Mouse (Mus musculus): ENCODE measurements around the gene Adgrg2.

Adgrg2 gene

DNA sequence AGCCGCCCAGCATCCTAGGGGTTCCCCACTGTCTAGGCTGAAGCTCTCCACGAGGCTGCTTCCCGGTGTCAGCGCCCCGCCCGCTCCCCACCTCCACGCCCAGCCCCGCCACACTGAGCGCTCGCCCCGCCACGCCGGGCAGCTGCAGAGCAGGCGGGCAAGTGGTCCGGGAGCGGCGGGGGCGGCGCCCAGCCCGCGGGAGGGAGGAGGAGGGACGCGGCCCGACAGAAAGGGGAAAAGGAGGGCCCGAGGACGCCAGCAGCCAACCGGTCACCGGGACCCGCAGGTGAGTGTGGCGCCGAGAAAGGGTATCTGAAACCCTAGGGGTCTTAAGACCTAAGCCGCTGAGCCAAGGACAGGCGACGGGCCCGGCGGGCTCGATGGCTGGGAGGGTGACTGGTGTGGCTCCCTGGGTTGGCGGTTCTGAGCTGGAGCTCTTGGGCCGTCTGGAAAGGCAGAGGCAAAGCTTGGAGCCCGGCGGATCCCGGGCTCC lies at the start of gene Adgrg2:
Adgrg2 (plus strand) TSS at position 227 of the 493 bp plus-strand sequence.
- peak; percentile 1 for DNase-seq

DNA sequence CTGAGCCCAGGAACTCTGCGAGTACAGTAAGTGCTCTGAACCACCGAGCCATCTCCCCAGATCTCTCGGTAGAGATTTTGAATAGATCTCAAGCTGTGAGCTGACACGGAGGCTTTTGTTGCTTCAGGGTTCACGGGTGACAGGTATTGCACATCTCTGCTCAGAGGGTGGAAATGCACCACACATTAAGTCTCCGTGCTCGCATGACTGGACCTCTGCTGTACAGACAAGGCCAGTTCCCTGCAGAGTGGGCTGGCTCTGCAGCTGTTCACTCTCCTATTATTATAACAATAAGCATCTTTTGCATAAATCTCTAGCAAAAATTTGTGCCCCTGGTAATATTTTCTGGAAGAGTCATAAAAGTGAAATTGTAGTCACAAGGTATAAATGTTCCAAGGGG lies 39.5 kb upstream of the Adgrg2 start:
- no peak for DNase-seq

DNA sequence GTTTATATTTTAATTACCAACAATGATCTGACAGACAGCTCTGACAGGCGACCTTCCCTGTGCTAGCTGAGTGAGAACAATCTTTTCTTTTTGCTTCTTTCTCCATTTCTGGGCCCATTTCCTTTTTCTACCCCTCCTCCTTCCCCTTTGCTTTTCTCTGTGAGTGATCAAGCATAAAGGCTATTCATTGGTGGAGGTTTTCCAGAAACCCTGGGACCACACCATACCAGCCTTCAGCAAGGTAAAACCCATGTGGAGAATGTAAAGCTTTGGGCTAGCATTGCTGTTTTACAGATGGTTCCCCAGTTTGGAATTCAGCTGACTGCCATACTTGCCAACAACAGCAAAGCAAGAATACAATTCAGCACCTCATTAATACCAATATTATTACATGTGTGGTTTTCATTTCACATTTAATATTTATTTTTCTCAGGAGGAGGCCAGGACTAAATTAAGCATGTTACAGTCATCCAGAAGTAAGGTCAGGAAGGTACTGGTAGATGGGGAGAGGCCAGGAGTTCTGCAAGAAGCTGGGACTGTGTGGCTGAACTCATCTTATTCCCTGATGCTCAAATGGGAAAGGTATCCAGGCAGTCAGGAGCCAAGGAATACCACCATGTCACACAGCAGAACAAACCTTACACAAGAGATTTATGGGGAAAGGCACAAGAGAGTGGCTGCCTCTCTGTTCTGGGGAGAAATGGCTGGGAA lies 38.4 kb upstream of the Adgrg2 start:
- no peak for DNase-seq

DNA sequence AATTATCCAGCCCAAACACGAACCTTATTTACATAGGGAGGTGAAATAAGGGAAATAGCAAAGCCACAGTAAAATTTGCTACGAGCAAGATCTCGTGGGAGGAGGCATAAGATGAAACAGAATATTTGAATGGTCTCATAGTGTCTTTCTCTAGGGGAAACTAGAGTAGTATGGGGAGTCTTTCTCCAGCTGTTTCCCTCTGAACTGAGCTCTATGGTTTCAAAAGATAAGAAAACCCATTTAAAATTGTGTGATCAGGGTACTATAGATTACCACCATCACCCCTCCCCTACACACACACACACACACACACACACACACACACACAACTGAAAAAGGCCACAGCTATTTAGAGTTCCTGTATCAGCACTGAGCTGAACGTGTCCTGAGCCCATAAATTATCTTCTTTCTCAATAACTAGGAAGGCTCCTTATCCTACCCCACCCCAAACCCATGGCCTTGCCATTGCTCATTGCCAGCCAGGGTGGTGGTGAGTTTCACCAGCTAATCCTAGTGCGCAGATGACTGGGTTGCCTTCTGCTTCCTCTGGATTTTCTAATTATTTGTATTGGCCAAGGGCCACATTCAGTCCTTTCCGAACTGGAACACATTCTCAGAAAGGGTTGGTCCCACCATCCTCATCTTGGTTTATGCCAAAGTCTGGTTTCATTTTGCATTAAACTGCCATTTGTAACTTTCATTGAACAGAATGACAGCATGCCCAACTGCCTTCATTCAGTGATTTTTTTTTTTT lies 5.6 kb upstream of the Adgrg2 start:
- DNase-seq, result no peak

DNA sequence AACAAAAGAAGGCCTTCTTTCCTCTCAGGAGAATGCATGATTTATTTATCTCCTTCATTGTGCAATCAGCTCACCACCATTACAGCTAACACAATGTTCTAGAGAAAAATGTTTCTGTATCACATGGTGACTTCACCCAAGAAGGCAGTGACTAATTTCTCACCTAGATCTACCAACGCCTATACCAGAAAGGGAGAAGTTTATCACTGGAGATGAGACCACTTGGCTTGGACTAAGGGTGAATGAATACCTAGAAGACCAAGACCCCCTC lies 5.1 kb upstream of the Adgrg2 start:
- DNase-seq, result no peak

DNA sequence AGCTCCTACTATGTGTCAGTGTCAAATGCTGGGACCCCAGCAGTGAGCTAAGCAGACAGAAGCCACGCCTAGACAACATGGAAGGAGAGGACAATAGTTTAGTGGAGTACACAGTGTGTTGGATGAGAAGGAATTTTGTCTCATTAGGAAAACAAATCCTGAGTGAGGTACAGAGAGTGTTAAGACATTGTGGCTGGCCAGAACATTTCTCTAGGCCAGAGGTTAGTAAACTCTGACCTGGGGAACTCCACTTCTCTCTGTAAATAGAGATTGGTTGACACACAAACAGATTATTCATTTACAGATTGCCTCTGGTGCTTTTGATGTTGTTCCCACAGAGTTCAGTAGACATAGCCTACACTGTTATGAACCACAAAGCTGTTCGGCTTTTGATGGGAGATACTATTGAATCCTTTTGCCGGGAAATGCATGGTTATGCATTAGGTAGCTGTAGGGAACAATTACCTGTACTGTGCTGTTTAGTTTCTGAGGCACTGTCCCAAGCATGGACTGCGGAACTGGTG lies 22.5 kb downstream of the Adgrg2 start:
- DNase-seq, result no peak

DNA sequence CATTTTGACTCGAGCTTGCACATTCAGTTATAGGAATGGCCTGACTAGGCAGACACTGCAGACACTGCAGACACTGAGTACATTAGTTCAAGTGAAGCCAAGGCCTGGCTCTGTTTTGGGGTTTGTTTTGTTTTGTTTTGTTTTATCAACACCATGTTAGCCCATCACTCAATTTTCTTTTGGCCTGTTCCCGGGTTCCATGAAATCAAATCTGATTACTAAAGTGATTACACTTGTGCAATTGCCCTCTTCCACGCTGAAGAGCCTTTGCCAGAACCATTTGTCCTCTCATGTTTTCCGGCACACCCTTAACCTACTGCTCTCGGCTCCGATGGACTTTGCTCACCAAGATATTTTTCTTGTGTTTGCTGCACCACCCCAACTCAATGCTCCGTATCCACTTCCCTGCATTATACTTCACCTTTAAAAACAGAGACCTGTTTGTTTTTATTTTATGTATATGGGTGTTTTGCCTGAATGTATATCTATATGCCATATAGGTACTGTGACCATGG lies 23.4 kb downstream of the Adgrg2 start:
- DNase-seq, result no peak

DNA sequence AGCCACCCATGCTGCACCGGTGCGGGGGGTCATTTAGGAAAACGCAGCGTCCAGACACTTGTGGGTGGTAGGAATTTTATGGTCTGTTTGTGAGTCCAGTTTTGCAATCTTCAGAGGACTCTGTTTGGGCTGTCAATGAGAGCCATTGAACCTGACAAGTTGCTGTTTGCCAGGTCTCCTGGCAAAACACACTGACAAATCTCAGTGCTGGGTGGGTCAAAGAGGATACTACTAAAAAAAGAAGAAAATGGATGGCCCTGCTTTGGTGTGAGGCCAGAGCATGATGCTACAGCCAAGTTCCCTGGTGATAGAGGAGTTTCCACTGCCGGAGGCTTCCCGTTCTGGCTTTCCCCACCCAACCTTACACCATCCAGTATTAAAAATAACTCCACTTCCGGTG lies 27.9 kb downstream of the Adgrg2 start:
- no peak for DNase-seq

DNA sequence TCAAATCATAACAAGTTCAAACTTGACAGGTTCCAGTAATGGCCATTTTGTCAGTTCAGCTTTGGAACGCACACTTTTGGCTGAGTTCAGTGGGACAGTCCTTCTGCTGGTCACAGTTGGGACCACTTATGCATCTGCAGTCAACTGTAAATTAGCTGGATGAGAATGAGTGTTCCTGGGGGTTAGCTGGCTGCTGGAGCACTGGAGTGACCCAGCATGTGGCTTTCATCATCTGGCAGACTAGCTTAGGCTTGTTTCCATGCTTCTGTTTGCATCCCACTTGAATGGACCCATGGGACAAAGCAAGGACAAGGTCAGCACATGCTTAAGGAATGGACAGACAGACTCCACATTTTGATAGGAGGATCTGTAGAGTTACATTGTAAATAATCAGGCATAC lies 33.2 kb downstream of the Adgrg2 start:
- no peak for DNase-seq

DNA sequence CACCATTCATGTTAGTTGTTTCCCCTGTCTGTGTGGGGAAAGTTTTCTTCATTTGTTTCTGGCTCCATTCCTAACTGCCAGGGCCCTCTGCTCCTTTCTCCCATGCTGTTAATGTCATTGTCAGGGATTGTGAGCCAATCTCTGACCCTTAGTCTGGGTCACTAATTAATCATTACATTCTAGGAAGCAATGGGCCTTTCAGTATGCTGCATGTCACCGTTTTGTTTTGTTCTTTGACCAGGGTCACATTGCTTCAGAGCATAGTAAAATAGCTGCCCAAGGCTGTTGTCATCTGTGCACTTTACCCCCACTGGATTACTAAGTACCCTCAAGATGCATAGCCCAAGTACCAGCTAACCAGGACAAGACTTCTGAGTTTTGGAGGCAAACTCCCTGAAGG lies 36.0 kb downstream of the Adgrg2 start:
- no peak for DNase-seq

DNA sequence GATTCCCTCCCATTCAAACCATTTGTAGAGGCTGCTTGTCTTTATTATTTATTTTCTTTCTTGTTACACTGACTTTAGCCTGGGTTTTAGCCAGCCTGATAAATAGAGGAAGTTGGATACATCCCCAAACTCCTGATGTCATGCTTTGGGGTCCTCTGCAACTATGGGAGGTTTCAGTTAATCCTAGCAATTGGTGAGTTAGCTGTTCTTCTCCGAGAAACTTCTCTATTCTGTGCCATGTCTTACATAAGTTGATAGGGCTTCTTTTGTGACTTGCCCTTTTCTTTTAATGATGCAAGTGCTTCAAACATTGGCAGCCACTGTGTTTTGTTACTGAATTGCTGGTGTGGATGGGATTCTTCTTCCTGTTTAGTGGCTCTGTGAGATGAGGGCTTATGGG lies 36.4 kb downstream of the Adgrg2 start:
- no peak for DNase-seq

DNA sequence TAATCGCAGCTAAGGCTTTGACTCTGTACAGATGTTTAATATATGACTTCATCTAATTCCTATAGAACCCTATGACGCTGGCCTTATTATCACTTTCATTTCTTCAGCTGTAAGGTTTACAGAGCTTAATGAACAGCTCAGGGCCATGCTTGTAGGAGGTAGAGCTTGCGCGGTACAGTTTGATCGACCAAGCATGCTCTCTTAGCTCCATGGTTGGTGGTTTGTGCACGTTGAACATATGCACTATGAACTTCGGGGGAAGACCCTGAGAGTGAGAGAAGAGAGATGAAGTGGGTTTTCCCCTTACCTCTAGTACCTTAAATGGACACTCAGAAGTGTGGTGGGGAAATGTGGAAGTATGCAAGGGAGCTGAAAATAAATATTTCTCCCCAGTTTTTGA lies 41.7 kb downstream of the Adgrg2 start:
- DNase-seq, result no peak

DNA sequence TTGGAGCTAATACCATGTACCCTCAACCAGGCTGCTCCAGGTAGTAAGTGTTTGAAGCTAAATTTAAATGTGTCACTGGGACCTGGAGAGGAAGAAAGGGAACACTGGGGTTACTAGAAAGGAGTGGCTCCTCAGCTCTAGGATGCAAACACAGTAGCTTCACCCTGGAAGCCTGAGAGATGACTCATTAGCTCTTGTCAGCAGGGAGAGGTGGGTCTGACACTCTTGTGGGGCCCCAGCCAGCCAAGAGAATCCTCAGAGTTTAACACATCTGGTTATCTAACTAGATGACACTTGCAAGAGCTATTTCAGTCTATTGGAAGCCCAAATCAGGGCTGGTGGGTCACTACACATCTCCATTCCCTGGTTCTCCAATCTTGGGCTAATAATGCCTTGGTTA lies 50.8 kb downstream of the Adgrg2 start:
- no peak for DNase-seq

DNA sequence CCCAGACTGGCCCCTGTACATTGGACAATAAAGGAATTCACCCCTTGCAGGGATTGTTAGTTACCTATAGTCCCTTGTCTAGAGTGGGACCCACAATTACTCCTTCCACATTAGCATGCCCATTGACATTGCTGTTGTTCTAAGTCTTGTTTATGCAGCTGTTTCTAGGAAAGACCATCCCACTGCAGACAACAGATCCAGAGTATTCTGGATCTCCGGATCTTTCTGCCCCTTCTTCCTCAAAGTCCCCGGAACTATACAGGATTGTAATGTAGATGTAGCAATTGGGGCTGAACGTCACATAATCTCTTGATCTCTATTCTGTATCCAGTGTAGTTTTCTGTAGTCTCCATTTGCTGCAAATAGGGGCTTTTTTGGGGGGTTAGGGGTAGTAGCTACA lies 57.9 kb downstream of the Adgrg2 start:
- no peak for DNase-seq

DNA sequence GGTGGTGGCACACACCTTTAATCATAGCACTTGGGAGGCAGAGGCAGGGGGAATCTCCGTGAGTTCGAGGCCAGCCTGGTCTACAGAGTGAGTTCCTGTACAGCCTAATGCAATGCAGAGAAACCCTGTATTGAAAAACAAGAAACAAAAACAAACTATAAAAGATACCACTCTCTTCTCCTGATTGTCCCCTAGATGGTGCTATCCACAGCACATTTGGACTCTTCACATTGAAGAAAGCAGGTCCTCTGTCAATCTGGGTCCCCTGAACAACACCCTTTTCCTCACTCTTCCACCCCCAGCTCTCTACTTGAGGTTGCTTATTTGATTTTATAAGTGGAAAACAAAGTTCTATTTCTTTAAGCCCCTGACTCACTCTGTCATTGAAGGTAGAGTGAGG lies 58.9 kb downstream of the Adgrg2 start:
- DNase-seq, result no peak

DNA sequence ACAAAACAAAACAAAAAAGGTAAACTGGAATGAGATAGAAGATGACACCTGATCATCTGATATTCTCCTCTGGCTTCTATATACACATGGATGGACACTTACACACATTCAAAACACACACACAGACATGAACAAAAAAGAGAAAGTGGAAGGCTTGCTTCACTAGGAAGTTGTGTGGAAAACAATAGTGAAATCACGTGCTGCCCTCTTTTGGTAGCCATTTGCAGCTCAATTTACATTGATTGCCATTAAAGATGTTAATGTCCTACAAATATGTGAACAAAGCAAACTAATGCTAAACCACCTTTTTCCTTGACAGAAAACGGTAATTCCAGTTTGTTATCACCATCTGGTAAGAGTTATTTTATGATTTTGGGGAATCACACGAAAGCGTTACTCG lies 65.2 kb downstream of the Adgrg2 start:
- DNase-seq, result no peak

DNA sequence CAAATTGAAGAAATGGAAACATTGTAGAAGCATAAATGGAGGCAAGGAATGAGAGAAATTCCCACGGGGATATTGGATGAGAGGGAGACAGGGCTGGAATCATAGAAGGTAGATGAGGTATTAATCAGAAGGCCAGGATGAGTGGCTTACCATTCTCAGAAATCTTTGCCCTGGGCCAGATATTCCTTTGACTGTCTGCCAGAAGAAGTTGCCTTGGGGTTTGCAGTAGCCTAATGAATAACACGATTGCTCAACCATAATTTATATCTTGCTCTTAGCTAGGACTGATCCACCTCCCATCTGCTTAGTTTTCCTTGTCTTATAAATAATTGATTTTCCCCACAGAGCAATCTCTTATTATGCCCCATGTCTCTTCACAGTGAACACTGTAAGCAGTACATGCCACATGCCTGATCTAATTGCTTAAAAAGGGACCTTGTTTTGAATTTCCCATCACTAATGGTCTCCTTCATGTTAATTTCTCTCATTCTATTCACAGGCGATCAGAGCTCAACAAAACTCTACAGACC lies 80.8 kb downstream of the Adgrg2 start:
- no peak for DNase-seq

DNA sequence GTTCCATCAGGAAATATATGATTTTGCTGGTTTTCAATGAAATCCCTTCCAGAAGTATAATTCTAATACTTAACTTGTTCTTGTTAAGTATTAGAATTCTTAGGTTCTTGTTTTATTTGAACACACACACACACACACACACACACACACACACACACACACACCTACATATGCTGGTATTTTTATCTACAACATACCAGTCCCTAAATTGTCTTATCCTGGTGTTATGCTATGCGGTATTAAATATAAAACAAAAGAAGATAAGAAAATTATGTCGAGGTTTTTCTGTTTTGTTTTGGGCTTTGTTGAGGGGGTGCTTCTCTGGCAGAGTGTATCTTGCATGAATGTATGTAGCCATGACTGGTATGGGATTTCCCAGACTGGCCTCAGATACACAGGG lies 99.3 kb downstream of the Adgrg2 start:
- no peak for DNase-seq

DNA sequence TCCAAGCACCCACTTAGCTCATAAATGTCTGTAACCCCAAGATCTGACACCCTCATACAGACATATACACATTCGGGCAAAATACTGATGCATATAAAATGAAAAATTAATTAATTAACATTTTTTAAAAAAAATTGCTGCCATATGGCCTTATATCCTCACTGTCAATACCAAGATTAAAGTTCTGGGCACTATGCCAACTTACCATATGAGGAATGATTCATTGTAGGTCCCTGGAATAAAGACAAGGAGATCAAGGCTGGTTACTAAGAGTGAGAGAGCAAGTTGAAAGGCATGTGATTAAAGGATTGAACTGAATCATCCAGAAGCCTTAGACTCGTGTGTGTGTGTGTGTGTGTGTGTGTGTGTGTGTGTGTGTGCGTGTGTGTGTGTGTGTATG lies 103.8 kb downstream of the Adgrg2 start:
- no peak for DNase-seq

DNA sequence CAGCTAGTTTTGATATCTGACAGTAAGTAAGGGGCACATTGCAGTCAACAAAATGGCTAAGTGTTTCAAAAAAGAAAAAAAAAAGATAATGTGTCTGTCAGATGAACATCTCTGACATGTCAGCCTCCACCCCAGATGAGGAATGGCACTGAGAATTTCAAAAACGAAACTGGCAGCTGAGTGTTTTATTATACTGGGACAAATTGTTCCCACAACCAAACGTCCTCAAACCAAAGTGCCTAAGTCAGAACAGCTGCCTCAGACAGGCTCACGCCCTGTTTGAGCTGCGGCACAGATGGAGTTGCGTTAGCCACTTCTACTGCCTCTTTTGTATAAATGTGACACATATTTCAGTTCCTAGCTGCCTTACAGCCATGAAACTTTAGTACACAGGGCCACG lies 104.4 kb downstream of the Adgrg2 start:
- no peak for DNase-seq

DNA sequence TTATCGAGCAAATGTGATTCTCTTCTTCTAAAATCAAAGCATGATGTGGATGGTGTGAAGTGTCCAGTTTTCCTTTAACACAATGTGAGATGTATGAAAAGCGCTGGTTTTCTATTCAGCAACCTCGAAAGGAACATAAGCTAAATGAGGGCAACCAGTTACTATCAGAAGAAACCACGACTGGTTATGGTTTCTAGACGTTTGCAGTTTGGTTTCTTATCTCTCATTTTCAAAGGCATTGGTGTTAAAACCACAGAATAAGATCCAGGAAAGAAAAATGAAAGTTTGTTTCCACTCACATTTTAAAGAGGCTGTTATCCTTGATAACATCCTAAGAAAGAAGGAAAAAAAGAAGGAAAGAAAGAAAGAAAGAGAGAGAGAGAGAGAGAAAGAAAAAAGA lies 106.0 kb downstream of the Adgrg2 start:
- DNase-seq, result no peak

DNA sequence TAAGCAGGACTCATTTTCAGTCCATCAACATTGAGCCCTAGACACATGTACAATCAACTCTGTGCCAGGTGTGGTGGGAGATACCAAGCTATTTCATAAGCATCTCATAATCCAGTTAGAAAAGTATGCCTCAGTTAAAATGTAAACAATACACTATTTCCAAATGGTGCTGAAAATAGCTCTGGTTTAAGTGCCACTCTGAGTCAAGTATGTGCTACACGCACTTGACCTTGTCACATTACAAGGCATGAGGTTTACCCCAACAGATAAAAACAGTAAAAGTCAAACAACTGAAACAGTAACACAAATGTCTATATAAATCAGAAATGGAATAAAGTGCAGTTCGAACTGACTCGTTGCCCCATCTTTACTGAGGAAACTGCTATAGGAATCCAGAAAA lies 110.6 kb downstream of the Adgrg2 start:
- DNase-seq, result no peak

DNA sequence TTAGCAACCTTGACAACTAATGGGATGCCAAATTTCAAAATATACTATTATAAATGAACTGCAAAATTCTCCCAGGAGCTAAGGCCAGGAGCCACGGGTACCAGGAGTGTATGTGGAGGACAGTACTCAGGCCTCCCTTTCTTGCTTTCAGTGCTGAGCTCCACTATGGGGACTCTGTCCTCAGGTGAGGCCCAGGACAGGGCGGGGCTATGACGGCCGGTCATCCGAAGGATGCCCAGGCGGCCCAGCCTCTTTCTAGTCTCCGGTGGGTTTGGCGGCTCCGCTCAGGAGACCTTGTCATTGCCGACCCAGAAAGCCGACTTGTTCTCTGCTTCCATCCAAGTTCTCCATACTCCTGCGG lies 111.2 kb downstream of the Adgrg2 start:
- DNase-seq, result no peak

Measured in right cerebral cortex, adult 18-20 months (tissue).